Mouse (Mus musculus) lung, postnatal 0 days (tissue): ENCODE data around the gene Pgk1. TPM values are rescaled to one million over a fixed set of nuclear protein-coding genes. Genes with fewer than 3 reads are reported as not detected.

Source experiments
- ATAC-seq: fragments of 200-750 bp; cut with Nextera tagmentation; 2 replicates; pipeline ENCODE4 v1.8.0; 2017; ENCODE audit warnings: moderate library complexity
- DNase-seq: peaks from one replicate; pipeline ENCODE4 v3.0.0-alpha.2; 2016; ENCODE audit warnings: low spot score
- H3K27ac ChIP-seq: fragments of 300-500 bp; sonication (generic); 2 replicates; pipeline ENCODE4 v1.5.1; 2014; ENCODE audit warnings: antibody characterized with exemption, mild to moderate bottlenecking, low read length, mixed read lengths
- H3K27me3 ChIP-seq: fragments of 300-500 bp; sonication (generic); replicated peaks from 2 replicates; pipeline ENCODE4 v1.6.1; 2014; ENCODE audit warnings: low read length, mixed read lengths; ENCODE audit not compliant: insufficient read depth
- H3K36me3 ChIP-seq: fragments of 300-500 bp; sonication (generic); 2 replicates; pipeline ENCODE4 v1.6.1; 2014; ENCODE audit warnings: low read length, mixed read lengths; ENCODE audit not compliant: insufficient read depth
- H3K4me1 ChIP-seq: fragments of 300-500 bp; sonication (generic); 2 replicates; pipeline ENCODE4 v1.6.1; 2014; ENCODE audit warnings: antibody characterized with exemption, low read depth, low read length, mixed read lengths; ENCODE audit not compliant: insufficient read depth
- H3K4me2 ChIP-seq: fragments of 300-500 bp; sonication (generic); replicated peaks from 2 replicates; pipeline ENCODE4 v1.6.1; 2014; ENCODE audit warnings: low read depth, mild to moderate bottlenecking, low read length, moderate library complexity, mixed read lengths
- H3K4me3 ChIP-seq: fragments of 300-500 bp; sonication (generic); 2 replicates; pipeline ENCODE4 v1.5.1; 2014; ENCODE audit warnings: low read depth, low read length
- H3K9ac ChIP-seq: fragments of 300-500 bp; sonication (generic); replicated peaks from 2 replicates; pipeline ENCODE4 v1.6.1; 2014; ENCODE audit warnings: low read depth, mild to moderate bottlenecking
- H3K9me3 ChIP-seq: fragments of 300-500 bp; sonication (generic); 2 replicates; pipeline ENCODE4 v1.6.1; 2016; ENCODE audit warnings: low read length, mixed read lengths
- CTCF ChIP-seq: IDR thresholded peaks from 2 replicates; pipeline ENCODE4 v1.5.1; 2016; ENCODE audit warnings: antibody characterized with exemption, mild to moderate bottlenecking
- EP300 ChIP-seq: IDR thresholded peaks from 2 replicates; pipeline ENCODE4 v1.6.1; 2016; ENCODE audit warnings: antibody characterized with exemption, mild to moderate bottlenecking, control low read depth
- WGBS: fragments of 180-500 bp; shearing (Covaris S2); extraction: QIAGEN DNeasy Blood & Tissue Kit; methylation state at CpG from one replicate; pipeline ENCODE4 v1.1.7; 2014; 5-methylcytosine and 5-hydroxymethylcytosine counted together
- polyA plus RNA-seq: library from polyadenylated mRNA; unstranded; fragments of >200 nt; fragmentation: Nextera tagmentation; extraction: Ambion mirVana; gene quantifications from 2 replicates; pipeline ENCODE4 v1.2.1, GENCODE M21; 2015

The Pgk1 gene
- polyA plus RNA-seq, result 79.2 and 84.6 TPM in 2 replicates

GRCm38 (mm10) chrX:106186713-106187649 is at the start of gene Pgk1:
Gene Pgk1, plus strand, starts transcription at chrX:106187100.
- Histone ChIP-seq H3K27ac (peak within 1 kb of the TSS; percentile 71), H3K9me3 (no peaks in the 10 kb centered on the region), H3K36me3 (no peaks in the 10 kb centered on the region), H3K4me2 (peak within 1 kb of the TSS; percentile 60), H3K4me3 (peak within 1 kb of the TSS; percentile 42), H3K4me1 (no peaks in the 10 kb centered on the region), H3K9ac (0 out of 2 replicates have a peak within 1 kb of the TSS, but pooled peaks have one; percentile 12), H3K27me3 (no peaks in the 10 kb centered on the region)
- 15% methylated on average over 37 of the region's 55 CpGs for WGBS
- DNase-seq (peak; percentile 96), ATAC-seq (peak; percentile 98)
- TF ChIP-seq CTCF, result peak; percentile 26
- peak; percentile 55; the same call in 1 of the 2 replicates for TF ChIP-seq EP300

GRCm38 (mm10) chrX:106139309-106140070 is 47.4 kb upstream of the Pgk1 start:
- TF ChIP-seq CTCF (no peak), EP300 (no peak)
- no peak overlapping the region for H3K4me2 ChIP-seq
- H3K4me1 ChIP-seq, result no peaks in the 10 kb centered on the region
- H3K27me3 ChIP-seq, result no peaks in the 10 kb centered on the region
- no peak overlapping the region for H3K9ac ChIP-seq
- no peaks in the 10 kb centered on the region for H3K36me3 ChIP-seq
- WGBS, result 65% methylated on average over 13 of the region's 13 CpGs
- ATAC-seq (no peak), DNase-seq (no peak)
- H3K27ac ChIP-seq, result no peak overlapping the region
- no peak overlapping the region for H3K4me3 ChIP-seq
- H3K9me3 ChIP-seq, result no peaks in the 10 kb centered on the region

- Histone ChIP-seq H3K9me3 (no peaks in the 10 kb centered on the region), H3K36me3 (no peaks in the 10 kb centered on the region), H3K27me3 (no peaks in the 10 kb centered on the region), H3K4me2 (no peak within 1 kb of the TSS), H3K9ac (no peak within 1 kb of the TSS), H3K4me3 (no peak within 1 kb of the TSS), H3K27ac (no peak within 1 kb of the TSS), H3K4me1 (no peaks in the 10 kb centered on the region)
- no peak for DNase-seq
- 73% methylated on average over 6 of the region's 6 CpGs for WGBS
- no peak for ATAC-seq
- TF ChIP-seq EP300, result no peak
- TF ChIP-seq CTCF, result no peak
Measured at GRCm38 (mm10) chrX:106142936-106143335, 44.0 kb upstream of the Pgk1 start, which contains the start of gene Tlr13. Gene Tlr13, plus strand, starts transcription at chrX:106143204.

GRCm38 (mm10) chrX:106148185-106148584 is 38.7 kb upstream of the Pgk1 start:
- Histone ChIP-seq H3K27me3 (no peaks in the 10 kb centered on the region), H3K36me3 (no peaks in the 10 kb centered on the region), H3K4me3 (no peak overlapping the region), H3K4me2 (no peak overlapping the region), H3K27ac (no peak overlapping the region), H3K9me3 (no peaks in the 10 kb centered on the region), H3K9ac (no peak overlapping the region), H3K4me1 (no peaks in the 10 kb centered on the region)
- DNase-seq (no peak), ATAC-seq (no peak)
- 78% methylated on average over 1 of the region's 1 CpGs for WGBS
- TF ChIP-seq EP300, result no peak
- TF ChIP-seq CTCF, result no peak

GRCm38 (mm10) chrX:106149460-106149859 is 37.4 kb upstream of the Pgk1 start:
- ATAC-seq (peak; percentile 54), DNase-seq (peak; percentile 67)
- Histone ChIP-seq H3K36me3 (no peaks in the 10 kb centered on the region), H3K9ac (no peak overlapping the region), H3K9me3 (no peaks in the 10 kb centered on the region), H3K27ac (no peak overlapping the region; the same call in 1 of the 2 replicates), H3K4me3 (no peak overlapping the region), H3K4me2 (no peak overlapping the region), H3K4me1 (no peaks in the 10 kb centered on the region), H3K27me3 (no peaks in the 10 kb centered on the region)
- no peak for TF ChIP-seq CTCF
- peak; percentile 28; the same call in 1 of the 2 replicates for TF ChIP-seq EP300
- 32% methylated on average over 3 of the region's 3 CpGs for WGBS

GRCm38 (mm10) chrX:106154180-106154586 is 32.7 kb upstream of the Pgk1 start:
- H3K4me2 ChIP-seq, result no peak overlapping the region
- H3K9ac ChIP-seq, result no peak overlapping the region
- TF ChIP-seq EP300 (no peak), CTCF (no peak)
- no peaks in the 10 kb centered on the region for H3K27me3 ChIP-seq
- H3K4me1 ChIP-seq, result no peaks in the 10 kb centered on the region
- no peaks in the 10 kb centered on the region for H3K36me3 ChIP-seq
- H3K4me3 ChIP-seq, result no peak overlapping the region
- H3K9me3 ChIP-seq, result no peaks in the 10 kb centered on the region
- no peak for ATAC-seq
- DNase-seq, result no peak
- H3K27ac ChIP-seq, result no peak overlapping the region
